Mouse (Mus musculus): ENCODE measurements around the gene Agrp. TPM values are rescaled to one million over a fixed set of nuclear protein-coding genes. Genes with fewer than 3 reads are reported as not detected.
A peak's percentile ranks its signal among the peaks of the same experiment; 100 is the strongest.

Agrp gene
- polyA plus RNA-seq, 1 experiment: 1.7 TPM

- Histone ChIP-seq H3K4me1 (ENCODE audit: control insufficient read depth, insufficient read depth, low read length) (peaks cover 18% of the 10 kb centered on the region), H3K4me3 (replicated peaks; ENCODE audit: extremely low read depth, low read depth, low read length) (no peak overlapping the region)
- no peak for DNase-seq
- TF ChIP-seq POLR2A (IDR thresholded peaks at IDR 0.05; ENCODE audit: borderline replicate concordance, extremely low read depth, low read depth, low read length): no peak
- TF ChIP-seq CTCF (IDR thresholded peaks at IDR 0.05; ENCODE audit: insufficient read depth, low read length): no peak
- 16% methylated on average over 2 of the region's 2 CpGs for WGBS
Measured at GRCm38 (mm10) chr8:105519591-105519990, 117.6 kb downstream of the Agrp start.

- under 1% methylated on average over 68 of the region's 68 CpGs for WGBS
- no peak for TF ChIP-seq POLR2A (IDR thresholded peaks at IDR 0.05; ENCODE audit: borderline replicate concordance, extremely low read depth, low read depth, low read length)
- no peak for TF ChIP-seq CTCF (IDR thresholded peaks at IDR 0.05; ENCODE audit: insufficient read depth, low read length)
- peak; percentile 60 for DNase-seq
- Histone ChIP-seq H3K4me3 (replicated peaks; ENCODE audit: extremely low read depth, low read depth, low read length) (peak within 1 kb of the TSS; percentile 63), H3K4me1 (ENCODE audit: control insufficient read depth, insufficient read depth, low read length) (peaks cover 19% of the 10 kb centered on the region)
Measured at GRCm38 (mm10) chr8:105518436-105519313, 118.5 kb downstream of the Agrp start, which contains the start of gene Hsd11b2. Hsd11b2 (plus strand) TSS chr8:105518755.

GRCm38 (mm10) chr8:105517346-105517745 is 119.8 kb downstream of the Agrp start:
- peaks cover 19% of the 10 kb centered on the region for H3K4me1 ChIP-seq (ENCODE audit: control insufficient read depth, insufficient read depth, low read length)
- DNase-seq: no peak
- 32% methylated on average over 8 of the region's 8 CpGs for WGBS
- no peak overlapping the region for H3K4me3 ChIP-seq (replicated peaks; ENCODE audit: extremely low read depth, low read depth, low read length)
- TF ChIP-seq CTCF (IDR thresholded peaks at IDR 0.05; ENCODE audit: insufficient read depth, low read length): no peak
- TF ChIP-seq POLR2A (IDR thresholded peaks at IDR 0.05; ENCODE audit: borderline replicate concordance, extremely low read depth, low read depth, low read length): no peak

Other genes starting within 250 kb of the Agrp start
- gene Kctd19, start 223.9 kb downstream of the Agrp start, polyA plus RNA-seq (2012; rRNA removed): 0.27 and 0.32 TPM in 2 replicates
- 5.5 and 7.5 TPM in 2 replicates for gene Lrrc36, start 223.8 kb downstream of the Agrp start, polyA plus RNA-seq (2012; rRNA removed)
- 785 and 816 TPM in 2 replicates for gene Tppp3, start 165.9 kb downstream of the Agrp start, polyA plus RNA-seq (2012; rRNA removed)
- 130 and 133 TPM in 2 replicates for gene Zdhhc1, start 140.5 kb downstream of the Agrp start, polyA plus RNA-seq (2012; rRNA removed)
- 2.1 and 4.8 TPM in 2 replicates for gene Hsd11b2, start 118.6 kb downstream of the Agrp start, polyA plus RNA-seq (2012; rRNA removed)
- 101 and 121 TPM in 2 replicates for gene Atp6v0d1, start 71.3 kb downstream of the Agrp start, polyA plus RNA-seq (2012; rRNA removed)
- 71.7 and 74.9 TPM in 2 replicates for gene Ripor1, start 32.1 kb downstream of the Agrp start, polyA plus RNA-seq (2012; rRNA removed)
- gene Ctcf, start 825 bp downstream of the Agrp start, polyA plus RNA-seq (2012; rRNA removed): 17.2 and 17.9 TPM in 2 replicates
- 3.8 and 4.9 TPM in 2 replicates for gene Carmil2, start 48.9 kb upstream of the Agrp start, polyA plus RNA-seq (2012; rRNA removed)
- 33.8 and 37.8 TPM in 2 replicates for gene Acd, start 63.7 kb upstream of the Agrp start, polyA plus RNA-seq (2012; rRNA removed)
- gene Pard6a, start 63.8 kb upstream of the Agrp start, polyA plus RNA-seq (2012; rRNA removed): 14.1 and 14.5 TPM in 2 replicates
- gene 4933405L10Rik, start 70.3 kb upstream of the Agrp start, polyA plus RNA-seq (2012; rRNA removed): not detected in 2 replicates
- 9.6 and 9.9 TPM in 2 replicates for gene Enkd1, start 70.8 kb upstream of the Agrp start, polyA plus RNA-seq (2012; rRNA removed)
- gene Gfod2, start 121.3 kb upstream of the Agrp start, polyA plus RNA-seq (2012; rRNA removed): 12.2 and 14.8 TPM in 2 replicates
- 25.8 and 28.5 TPM in 2 replicates for gene Ranbp10, start 190.0 kb upstream of the Agrp start, polyA plus RNA-seq (2012; rRNA removed)
- 1.0 and 2.2 TPM in 2 replicates for gene Tsnaxip1, start 190.3 kb upstream of the Agrp start, polyA plus RNA-seq (2012; rRNA removed)
- 12.0 and 17.4 TPM in 2 replicates for gene Cenpt, start 215.9 kb upstream of the Agrp start, polyA plus RNA-seq (2012; rRNA removed)
- 54.9 and 60.8 TPM in 2 replicates for gene Thap11, start 217.7 kb upstream of the Agrp start, polyA plus RNA-seq (2012; rRNA removed)
- gene Nutf2, start 223.2 kb upstream of the Agrp start, polyA plus RNA-seq (2012; rRNA removed): 17.9 and 27.0 TPM in 2 replicates
- 78.8 and 90.9 TPM in 2 replicates for gene Edc4, start 243.5 kb upstream of the Agrp start, polyA plus RNA-seq (2012; rRNA removed)

Measured in lung, adult 2 months (tissue).